Mouse (Mus musculus) adrenal gland (tissue): ENCODE measurements around the gene Rdh11.

Experiments used
- intact Hi-C: fragments of 180-260 bp; cut with DNase I; formaldehyde crosslinking; loops from one replicate; pipeline ENCODE4 v1.15.1; 2025

Gene Rdh11

GRCm38 (mm10) chr12:79141384-79141783, 50.7 kb downstream of the Rdh11 start:
- intact Hi-C loops: no loop called here

GRCm38 (mm10) chr12:79140811-79141210, 51.3 kb downstream of the Rdh11 start:
- intact Hi-C loops: no loop called here

- intact Hi-C loops: no loop called here
Measured at GRCm38 (mm10) chr12:79139417-79139816, 52.7 kb downstream of the Rdh11 start.

- intact Hi-C loops: no loop called here
Measured at GRCm38 (mm10) chr12:79138999-79139398, 53.1 kb downstream of the Rdh11 start.

- intact Hi-C loops: no loop called here
Measured at GRCm38 (mm10) chr12:79136949-79137348, 55.1 kb downstream of the Rdh11 start.

- intact Hi-C loops: no loop called here
Measured at GRCm38 (mm10) chr12:79135105-79135504, 57.0 kb downstream of the Rdh11 start.

- intact Hi-C loops: no loop called here
Measured at GRCm38 (mm10) chr12:79134676-79135075, 57.4 kb downstream of the Rdh11 start.

- intact Hi-C loops: no loop called here
Measured at GRCm38 (mm10) chr12:79131706-79132460, 60.2 kb downstream of the Rdh11 start.

GRCm38 (mm10) chr12:79131178-79131675, 60.9 kb downstream of the Rdh11 start:
- intact Hi-C loops: no loop called here

- intact Hi-C loops: no loop called here
Measured at GRCm38 (mm10) chr12:79130299-79131177, 61.6 kb downstream of the Rdh11 start, which contains the start of gene Arg2. TSS of gene Arg2 (plus strand) at chr12:79130777.
